Comparison of ENCODE assay signal across 23 mouse cellular contexts in genomic region chr4:76417676-76418075, GRCm38 (mm10).
"Had no signal": no experiment of that assay in that cellular context is flagged by ENCODE, and none has a peak within 500 bp of the region (broad histone marks: within the 10 kb centered on the region; RNA-seq: fewer than 3 reads in every experiment).

No protein-coding gene starts in this region.

- H3K27me3 ChIP-seq: heart, embryonic 13.5 days; heart, embryonic 15.5 days; hindbrain, embryonic 13.5 days; hindbrain, embryonic 15.5 days; limb, embryonic 13.5 days; limb, embryonic 15.5 days; liver, embryonic 12.5 days had no signal

- H3K9me3 ChIP-seq: heart, embryonic 13.5 days; heart, embryonic 15.5 days; hindbrain, embryonic 13.5 days; hindbrain, embryonic 15.5 days; limb, embryonic 13.5 days; limb, embryonic 15.5 days; liver, embryonic 12.5 days had no signal

- H3K27ac ChIP-seq: heart, adult 2 months; heart, embryonic 13.5 days; heart, embryonic 15.5 days; hindbrain, embryonic 13.5 days; hindbrain, embryonic 15.5 days; hindbrain, postnatal 0 days; kidney, postnatal 0 days; limb, embryonic 13.5 days; limb, embryonic 15.5 days; liver, embryonic 12.5 days; liver, embryonic 14.5 days had no signal

- H3K9ac ChIP-seq: forebrain, postnatal 0 days; heart, embryonic 13.5 days; heart, embryonic 15.5 days; hindbrain, embryonic 13.5 days; hindbrain, embryonic 15.5 days; limb, embryonic 13.5 days; limb, embryonic 15.5 days; liver, embryonic 12.5 days; liver, embryonic 14.5 days had no signal

- H3K4me1 ChIP-seq: hindbrain, embryonic 15.5 days; limb, embryonic 15.5 days; liver, embryonic 12.5 days had no signal

- H3K36me3 ChIP-seq: heart, embryonic 13.5 days; heart, embryonic 15.5 days; hindbrain, embryonic 13.5 days; hindbrain, embryonic 15.5 days; limb, embryonic 13.5 days; limb, embryonic 15.5 days; liver, embryonic 12.5 days had no signal

- ATAC-seq: forebrain, postnatal 0 days; hindbrain, postnatal 0 days; intestine, embryonic 16.5 days; liver, embryonic 12.5 days had no signal

- H3K4me3 ChIP-seq: heart, adult 2 months; heart, embryonic 13.5 days; heart, embryonic 15.5 days; hindbrain, embryonic 13.5 days; hindbrain, embryonic 15.5 days; limb, embryonic 13.5 days; limb, embryonic 15.5 days; liver, embryonic 12.5 days had no signal

- DNase-seq: forebrain, postnatal 0 days; gastrocnemius, postnatal 14 days; gastrocnemius, postnatal 36 days; heart, adult 11 months; heart, adult 2 months; heart, postnatal 14 days; heart, postnatal 36 days; layer of hippocampus, adult 9-11 months; layer of hippocampus, postnatal 36 days; left cerebral cortex, postnatal 4 days; lung, adult 18-20 months had no signal

- H3K4me2 ChIP-seq: heart, embryonic 11.5 days; heart, embryonic 13.5 days; heart, embryonic 15.5 days; hindbrain, embryonic 13.5 days; hindbrain, embryonic 15.5 days; limb, embryonic 13.5 days; limb, embryonic 15.5 days; liver, embryonic 12.5 days had no signal
